Mouse (Mus musculus): ENCODE measurements around the gene Hoxb7. TPM values are rescaled to one million over a fixed set of nuclear protein-coding genes. Genes with fewer than 3 reads are reported as not detected.

Hoxb7 gene
- total and polyA plus RNA-seq, 2 experiments from 2014 or later = not detected

- Histone ChIP-seq H3K27ac (ENCODE audit: low read depth, low read length) (no peak overlapping the region), H3K4me2 (ENCODE audit: low read depth) (no peak overlapping the region)
Observed at GRCm38 (mm10) chr11:96324965-96325364, 38.5 kb downstream of the Hoxb7 start.

GRCm38 (mm10) chr11:96325747-96326212, 39.4 kb downstream of the Hoxb7 start:
- no peak overlapping the region for H3K4me3 ChIP-seq (ENCODE audit: low read depth, low read length)
- no peaks in the 10 kb centered on the region for H3K9me3 ChIP-seq (ENCODE audit: low read length)
- H3K4me2 ChIP-seq (ENCODE audit: low read depth) = no peak overlapping the region
- WGBS = 2% methylated on average over 22 of the region's 22 CpGs
- no peak for ATAC-seq
- no peak for DNase-seq
- TF ChIP-seq CTCF (IDR thresholded peaks at IDR 0.05; ENCODE audit: low read depth) = no peak
- H3K27ac ChIP-seq (ENCODE audit: low read depth, low read length) = no peak overlapping the region
- peaks cover 100% of the 10 kb centered on the region for H3K27me3 ChIP-seq (ENCODE audit: insufficient read depth, low read length)
- no peak overlapping the region for H3K9ac ChIP-seq
- no peaks in the 10 kb centered on the region for H3K4me1 ChIP-seq (ENCODE audit: insufficient read depth)
- H3K36me3 ChIP-seq (ENCODE audit: insufficient read depth) = no peaks in the 10 kb centered on the region

More at GRCm38 (mm10) chr11:96324965-96325364, 38.5 kb downstream of the Hoxb7 start:
- DNase-seq (no peak), ATAC-seq (no peak)
- Histone ChIP-seq H3K27me3 (ENCODE audit: insufficient read depth, low read length) (peaks cover 100% of the 10 kb centered on the region), H3K9ac (no peak overlapping the region), H3K36me3 (ENCODE audit: insufficient read depth) (no peaks in the 10 kb centered on the region), H3K9me3 (ENCODE audit: low read length) (no peaks in the 10 kb centered on the region), H3K4me3 (ENCODE audit: low read depth, low read length) (no peak overlapping the region), H3K4me1 (ENCODE audit: insufficient read depth) (no peaks in the 10 kb centered on the region)
- WGBS = 2% methylated on average over 8 of the region's 8 CpGs
- TF ChIP-seq CTCF (IDR thresholded peaks at IDR 0.05; ENCODE audit: low read depth) = no peak

GRCm38 (mm10) chr11:96326705-96327104, 40.3 kb downstream of the Hoxb7 start:
- ATAC-seq (no peak), DNase-seq (no peak)
- WGBS = 2% methylated on average over 12 of the region's 12 CpGs
- no peak overlapping the region for H3K27ac ChIP-seq (ENCODE audit: low read depth, low read length)
- H3K36me3 ChIP-seq (ENCODE audit: insufficient read depth) = no peaks in the 10 kb centered on the region
- H3K9ac ChIP-seq = no peak overlapping the region
- H3K4me3 ChIP-seq (ENCODE audit: low read depth, low read length) = no peak overlapping the region
- H3K4me2 ChIP-seq (ENCODE audit: low read depth) = no peak overlapping the region
- no peaks in the 10 kb centered on the region for H3K4me1 ChIP-seq (ENCODE audit: insufficient read depth)
- H3K27me3 ChIP-seq (ENCODE audit: insufficient read depth, low read length) = peaks cover 100% of the 10 kb centered on the region
- no peak for TF ChIP-seq CTCF (IDR thresholded peaks at IDR 0.05; ENCODE audit: low read depth)
- H3K9me3 ChIP-seq (ENCODE audit: low read length) = no peaks in the 10 kb centered on the region

GRCm38 (mm10) chr11:96327122-96327521, 40.7 kb downstream of the Hoxb7 start:
- WGBS = 3% methylated on average over 7 of the region's 7 CpGs
- Histone ChIP-seq H3K4me3 (ENCODE audit: low read depth, low read length) (no peak overlapping the region), H3K9me3 (ENCODE audit: low read length) (no peaks in the 10 kb centered on the region), H3K27ac (ENCODE audit: low read depth, low read length) (no peak overlapping the region), H3K4me1 (ENCODE audit: insufficient read depth) (no peaks in the 10 kb centered on the region), H3K9ac (no peak overlapping the region), H3K4me2 (ENCODE audit: low read depth) (no peak overlapping the region), H3K36me3 (ENCODE audit: insufficient read depth) (no peaks in the 10 kb centered on the region), H3K27me3 (ENCODE audit: insufficient read depth, low read length) (peaks cover 100% of the 10 kb centered on the region)
- ATAC-seq (no peak), DNase-seq (no peak)
- no peak for TF ChIP-seq CTCF (IDR thresholded peaks at IDR 0.05; ENCODE audit: low read depth)

GRCm38 (mm10) chr11:96327750-96328149, 41.3 kb downstream of the Hoxb7 start:
- no peaks in the 10 kb centered on the region for H3K4me1 ChIP-seq (ENCODE audit: insufficient read depth)
- DNase-seq = no peak
- H3K9me3 ChIP-seq (ENCODE audit: low read length) = no peaks in the 10 kb centered on the region
- no peak for ATAC-seq
- no peak overlapping the region for H3K4me2 ChIP-seq (ENCODE audit: low read depth)
- H3K9ac ChIP-seq = no peak overlapping the region
- TF ChIP-seq CTCF (IDR thresholded peaks at IDR 0.05; ENCODE audit: low read depth) = no peak
- H3K27ac ChIP-seq (ENCODE audit: low read depth, low read length) = no peak overlapping the region
- 6% methylated on average over 5 of the region's 5 CpGs for WGBS
- no peaks in the 10 kb centered on the region for H3K36me3 ChIP-seq (ENCODE audit: insufficient read depth)
- no peak overlapping the region for H3K4me3 ChIP-seq (ENCODE audit: low read depth, low read length)
- peaks cover 100% of the 10 kb centered on the region for H3K27me3 ChIP-seq (ENCODE audit: insufficient read depth, low read length)

- 3% methylated on average over 8 of the region's 8 CpGs for WGBS
- Histone ChIP-seq H3K9me3 (ENCODE audit: low read length) (no peaks in the 10 kb centered on the region), H3K4me3 (ENCODE audit: low read depth, low read length) (no peak overlapping the region), H3K4me2 (ENCODE audit: low read depth) (no peak overlapping the region), H3K9ac (no peak overlapping the region), H3K4me1 (ENCODE audit: insufficient read depth) (no peaks in the 10 kb centered on the region), H3K27me3 (ENCODE audit: insufficient read depth, low read length) (peaks cover 100% of the 10 kb centered on the region), H3K27ac (ENCODE audit: low read depth, low read length) (no peak overlapping the region), H3K36me3 (ENCODE audit: insufficient read depth) (no peaks in the 10 kb centered on the region)
- no peak for DNase-seq
- no peak for TF ChIP-seq CTCF (IDR thresholded peaks at IDR 0.05; ENCODE audit: low read depth)
- no peak for ATAC-seq
Observed at GRCm38 (mm10) chr11:96328605-96329004, 42.2 kb downstream of the Hoxb7 start.

GRCm38 (mm10) chr11:96332105-96332504, 45.7 kb downstream of the Hoxb7 start:
- no peak overlapping the region for H3K27ac ChIP-seq (ENCODE audit: low read depth, low read length)
- no peak for ATAC-seq
- no peaks in the 10 kb centered on the region for H3K9me3 ChIP-seq (ENCODE audit: low read length)
- TF ChIP-seq CTCF (IDR thresholded peaks at IDR 0.05; ENCODE audit: low read depth) = no peak
- DNase-seq = no peak
- H3K27me3 ChIP-seq (ENCODE audit: insufficient read depth, low read length) = peaks cover 100% of the 10 kb centered on the region
- H3K4me3 ChIP-seq (ENCODE audit: low read depth, low read length) = no peak overlapping the region
- H3K4me2 ChIP-seq (ENCODE audit: low read depth) = no peak overlapping the region
- no peak overlapping the region for H3K9ac ChIP-seq
- WGBS = under 1% methylated on average over 8 of the region's 8 CpGs
- no peaks in the 10 kb centered on the region for H3K36me3 ChIP-seq (ENCODE audit: insufficient read depth)
- H3K4me1 ChIP-seq (ENCODE audit: insufficient read depth) = no peaks in the 10 kb centered on the region

Data from forebrain, postnatal 0 days (tissue).